Mouse (Mus musculus): ENCODE data around the gene Lmf1. TPM values are rescaled to one million over a fixed set of nuclear protein-coding genes. Genes with fewer than 3 reads are reported as not detected.
A peak's percentile ranks its signal among the peaks of the same experiment; 100 is the strongest.

The Lmf1 gene
- polyA plus RNA-seq, 1 experiment from 2014 or later: 40.6 TPM

DNA sequence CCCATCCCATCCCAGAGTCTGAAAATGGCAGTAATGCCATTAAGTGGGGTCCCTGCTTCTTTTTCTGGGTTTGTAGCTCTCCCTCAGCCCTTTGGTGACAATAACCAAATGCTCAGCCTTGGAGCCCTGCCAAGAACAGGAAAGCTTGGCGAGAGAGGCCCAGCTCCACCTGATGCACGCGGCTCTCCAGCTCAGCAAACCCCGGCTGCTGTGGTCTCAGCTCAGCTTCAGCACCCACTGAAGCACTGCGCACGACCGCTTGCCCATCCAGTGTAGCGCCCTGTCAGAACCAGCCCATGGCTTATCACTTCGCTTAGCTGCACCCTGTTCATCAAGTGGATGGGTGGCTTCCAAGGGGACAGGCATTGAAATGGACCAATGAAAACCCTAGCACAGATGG, 31.3 kb downstream of the Lmf1 start:
- ATAC-seq: no peak

DNA sequence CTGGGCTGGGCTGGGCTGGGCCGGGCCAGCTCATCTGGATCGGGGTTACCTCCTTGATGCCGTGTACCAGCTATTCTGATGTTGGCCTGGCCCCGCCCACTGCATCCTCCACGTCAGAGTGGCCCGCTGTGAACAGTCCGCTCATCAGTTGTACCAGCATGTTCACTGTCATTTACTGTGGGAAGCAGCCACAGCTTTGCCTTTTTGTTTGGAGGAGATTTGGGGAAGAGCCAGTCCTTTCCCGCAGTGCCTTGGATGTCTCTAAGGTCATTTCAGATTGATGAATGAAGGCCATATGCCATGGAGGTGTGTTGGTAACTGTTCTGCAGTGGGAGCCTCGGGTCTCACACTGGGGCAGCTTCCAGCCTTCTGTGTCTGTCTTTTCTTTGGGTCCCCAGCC, 33.7 kb downstream of the Lmf1 start:
- WGBS: 74% methylated on average over 9 of the region's 9 CpGs
- Histone ChIP-seq H3K27me3 (replicated peaks; ENCODE audit: control insufficient read depth, insufficient read depth, low read length) (no peaks in the 10 kb centered on the region), H3K4me1 (ENCODE audit: control insufficient read depth, insufficient read depth, low read length) (peaks cover 11% of the 10 kb centered on the region), H3K4me2 (ENCODE audit: low read depth, low read length) (no peak overlapping the region), H3K36me3 (ENCODE audit: control insufficient read depth, insufficient read depth, low read length) (no peaks in the 10 kb centered on the region), H3K4me3 (ENCODE audit: low read length) (no peak overlapping the region), H3K27ac (ENCODE audit: low read length) (no peak overlapping the region), H3K9me3 (ENCODE audit: control insufficient read depth, low read length) (no peaks in the 10 kb centered on the region), H3K9ac (ENCODE audit: low read depth, low read length) (no peak overlapping the region)
- no peak for ATAC-seq

More for the DNA sequence above, 31.3 kb downstream of the Lmf1 start:
- Histone ChIP-seq H3K27me3 (replicated peaks; ENCODE audit: control insufficient read depth, insufficient read depth, low read length) (no peaks in the 10 kb centered on the region), H3K27ac (ENCODE audit: low read length) (no peak overlapping the region), H3K4me3 (ENCODE audit: low read length) (no peak overlapping the region), H3K9ac (ENCODE audit: low read depth, low read length) (peak overlapping the region; percentile 48; the same call in 1 of the 2 replicates), H3K36me3 (ENCODE audit: control insufficient read depth, insufficient read depth, low read length) (no peaks in the 10 kb centered on the region), H3K4me1 (ENCODE audit: control insufficient read depth, insufficient read depth, low read length) (peaks cover 11% of the 10 kb centered on the region), H3K4me2 (ENCODE audit: low read depth, low read length) (no peak overlapping the region), H3K9me3 (ENCODE audit: control insufficient read depth, low read length) (no peaks in the 10 kb centered on the region)
- WGBS: 38% methylated on average over 9 of the region's 9 CpGs

GRCm38 (mm10) chr17:25613323-25613722, 34.4 kb downstream of the Lmf1 start:
- Histone ChIP-seq H3K9ac (ENCODE audit: low read depth, low read length) (no peak overlapping the region), H3K27me3 (replicated peaks; ENCODE audit: control insufficient read depth, insufficient read depth, low read length) (no peaks in the 10 kb centered on the region), H3K36me3 (ENCODE audit: control insufficient read depth, insufficient read depth, low read length) (no peaks in the 10 kb centered on the region), H3K4me1 (ENCODE audit: control insufficient read depth, insufficient read depth, low read length) (peaks cover 11% of the 10 kb centered on the region), H3K4me2 (ENCODE audit: low read depth, low read length) (no peak overlapping the region), H3K4me3 (ENCODE audit: low read length) (no peak overlapping the region), H3K9me3 (ENCODE audit: control insufficient read depth, low read length) (no peaks in the 10 kb centered on the region), H3K27ac (ENCODE audit: low read length) (no peak overlapping the region)
- 96% methylated on average over 6 of the region's 6 CpGs for WGBS
- no peak for ATAC-seq

DNA sequence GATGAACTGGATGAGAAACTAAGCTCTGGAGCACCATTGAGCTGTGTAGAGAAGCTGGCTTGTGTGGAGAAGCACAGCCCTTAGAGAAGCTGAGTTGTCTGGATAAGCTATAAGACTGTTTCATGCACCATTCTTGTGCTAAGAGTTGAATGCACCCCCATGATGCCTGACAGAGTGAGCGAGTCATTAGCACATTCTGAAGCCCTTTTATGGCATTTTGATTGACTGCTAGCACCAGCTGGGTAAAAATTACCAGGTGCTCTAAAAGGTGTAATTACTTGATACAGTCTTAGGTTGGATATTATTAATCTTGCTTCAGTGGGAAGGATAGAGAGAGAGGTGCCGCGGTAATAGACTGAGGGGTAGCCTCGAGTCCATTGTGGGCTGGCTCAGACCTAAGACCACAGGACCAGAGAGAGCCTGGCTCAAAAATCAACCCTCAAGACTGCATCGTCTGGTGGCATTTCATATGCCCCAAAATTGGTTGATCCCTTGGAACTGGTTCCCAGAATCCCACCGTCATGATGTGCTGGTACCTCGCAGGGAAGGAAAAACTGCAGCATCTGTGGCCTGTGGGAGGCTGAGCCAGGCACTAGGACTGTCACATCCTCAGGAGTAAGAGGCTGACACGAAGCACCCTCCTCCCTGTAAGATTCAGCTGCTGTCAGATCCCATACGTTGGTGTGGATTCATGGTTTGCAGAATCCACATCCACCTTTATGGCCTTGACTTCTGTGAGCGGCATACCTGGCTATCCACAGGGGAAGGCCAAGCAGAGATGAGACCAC, 36.0 kb downstream of the Lmf1 start:
- H3K4me3 ChIP-seq (ENCODE audit: low read length): no peak overlapping the region
- ATAC-seq: no peak
- WGBS: 90% methylated on average over 10 of the region's 10 CpGs
- no peak overlapping the region for H3K27ac ChIP-seq (ENCODE audit: low read length)
- no peak overlapping the region for H3K4me2 ChIP-seq (ENCODE audit: low read depth, low read length)
- peaks cover 9% of the 10 kb centered on the region for H3K4me1 ChIP-seq (ENCODE audit: control insufficient read depth, insufficient read depth, low read length)
- H3K9me3 ChIP-seq (ENCODE audit: control insufficient read depth, low read length): no peaks in the 10 kb centered on the region
- H3K36me3 ChIP-seq (ENCODE audit: control insufficient read depth, insufficient read depth, low read length): no peaks in the 10 kb centered on the region
- H3K9ac ChIP-seq (ENCODE audit: low read depth, low read length): no peak overlapping the region
- H3K27me3 ChIP-seq (replicated peaks; ENCODE audit: control insufficient read depth, insufficient read depth, low read length): no peaks in the 10 kb centered on the region

DNA sequence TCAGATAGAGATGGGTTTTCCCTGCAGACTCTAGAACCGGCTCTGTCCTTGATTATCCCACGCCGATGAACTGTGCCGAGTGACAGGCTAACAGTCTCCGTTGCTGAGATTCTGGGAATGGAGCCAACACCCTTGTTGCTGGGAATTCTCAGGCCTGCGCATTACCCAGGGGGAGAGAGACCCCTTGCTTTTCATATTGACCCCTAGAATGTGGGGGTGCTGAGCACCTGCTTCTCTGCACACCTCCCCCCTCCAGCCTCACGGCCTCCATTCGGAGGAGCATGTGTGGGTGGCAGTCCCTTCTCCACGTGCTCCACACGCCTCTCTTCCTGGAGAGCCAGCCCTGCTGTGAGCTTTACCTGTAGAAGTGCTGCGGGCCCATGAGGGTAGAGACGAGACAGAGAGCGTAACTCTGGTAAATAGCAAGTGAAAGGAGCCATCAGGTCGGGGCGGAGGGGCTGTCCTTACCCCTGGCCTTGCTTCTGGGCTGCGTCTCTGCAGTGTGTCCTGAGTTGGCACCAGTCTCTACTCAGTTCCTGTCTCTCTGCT, 39.7 kb downstream of the Lmf1 start:
- peak; percentile 50 for ATAC-seq
- 51% methylated on average over 16 of the region's 16 CpGs for WGBS
- H3K36me3 ChIP-seq (ENCODE audit: control insufficient read depth, insufficient read depth, low read length): no peaks in the 10 kb centered on the region
- peaks cover 5% of the 10 kb centered on the region for H3K4me1 ChIP-seq (ENCODE audit: control insufficient read depth, insufficient read depth, low read length)
- no peak overlapping the region for H3K4me3 ChIP-seq (ENCODE audit: low read length)
- no peaks in the 10 kb centered on the region for H3K27me3 ChIP-seq (replicated peaks; ENCODE audit: control insufficient read depth, insufficient read depth, low read length)
- H3K9me3 ChIP-seq (ENCODE audit: control insufficient read depth, low read length): no peaks in the 10 kb centered on the region
- H3K27ac ChIP-seq (ENCODE audit: low read length): 0 out of 2 replicates have a peak overlapping the region, but pooled peaks have one; percentile 27
- H3K9ac ChIP-seq (ENCODE audit: low read depth, low read length): no peak overlapping the region
- H3K4me2 ChIP-seq (ENCODE audit: low read depth, low read length): no peak overlapping the region

DNA sequence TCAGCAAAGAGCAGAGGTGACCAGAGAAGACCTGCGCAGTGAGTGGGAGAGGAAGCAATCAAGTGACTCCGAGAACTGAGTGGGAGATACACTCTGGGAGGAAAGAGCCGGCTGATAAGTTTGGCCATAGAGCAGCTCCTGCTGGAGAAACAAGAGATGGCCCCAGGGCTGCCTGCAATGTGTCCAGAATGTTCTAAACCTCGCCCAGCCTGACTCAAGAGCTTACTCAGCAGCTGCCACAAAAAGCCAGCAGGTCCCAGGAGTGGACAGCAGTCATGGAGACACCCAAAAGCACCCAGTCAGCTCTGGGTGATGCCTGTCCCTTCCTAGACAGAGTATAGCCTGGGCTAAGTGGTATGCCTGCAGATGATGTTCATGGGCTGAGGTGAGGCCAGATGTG, 44.6 kb downstream of the Lmf1 start:
- Histone ChIP-seq H3K4me1 (ENCODE audit: control insufficient read depth, insufficient read depth, low read length) (peaks cover 3% of the 10 kb centered on the region), H3K9me3 (ENCODE audit: control insufficient read depth, low read length) (no peaks in the 10 kb centered on the region), H3K36me3 (ENCODE audit: control insufficient read depth, insufficient read depth, low read length) (no peaks in the 10 kb centered on the region), H3K4me3 (ENCODE audit: low read length) (no peak overlapping the region), H3K27me3 (replicated peaks; ENCODE audit: control insufficient read depth, insufficient read depth, low read length) (no peaks in the 10 kb centered on the region), H3K9ac (ENCODE audit: low read depth, low read length) (no peak overlapping the region), H3K27ac (ENCODE audit: low read length) (no peak overlapping the region), H3K4me2 (ENCODE audit: low read depth, low read length) (no peak overlapping the region)
- 89% methylated on average over 4 of the region's 4 CpGs for WGBS
- no peak for ATAC-seq

DNA sequence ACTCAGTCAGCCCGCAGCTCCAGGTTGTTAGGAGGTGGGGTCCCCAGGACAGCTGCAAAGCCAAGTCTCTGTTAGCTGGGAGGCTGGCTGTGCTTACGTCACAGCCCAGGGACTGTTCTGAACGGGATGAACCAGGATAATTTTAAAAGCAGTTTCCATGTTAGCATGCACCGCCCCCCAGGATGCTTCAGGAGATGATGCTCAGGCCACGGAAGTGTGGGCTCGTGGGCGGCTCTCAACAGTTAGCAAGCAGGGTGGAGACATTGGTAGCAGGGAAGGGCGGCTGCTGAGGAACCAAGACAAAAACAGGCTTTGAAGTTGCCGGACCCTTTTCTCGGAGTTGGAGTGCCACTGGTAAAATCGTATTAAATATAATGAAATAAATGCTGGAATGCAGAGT, 45.0 kb downstream of the Lmf1 start:
- no peaks in the 10 kb centered on the region for H3K27me3 ChIP-seq (replicated peaks; ENCODE audit: control insufficient read depth, insufficient read depth, low read length)
- no peak overlapping the region for H3K9ac ChIP-seq (ENCODE audit: low read depth, low read length)
- no peaks in the 10 kb centered on the region for H3K4me1 ChIP-seq (ENCODE audit: control insufficient read depth, insufficient read depth, low read length)
- H3K9me3 ChIP-seq (ENCODE audit: control insufficient read depth, low read length): no peaks in the 10 kb centered on the region
- H3K27ac ChIP-seq (ENCODE audit: low read length): no peak overlapping the region
- no peak overlapping the region for H3K4me2 ChIP-seq (ENCODE audit: low read depth, low read length)
- ATAC-seq: no peak
- 72% methylated on average over 11 of the region's 11 CpGs for WGBS
- no peaks in the 10 kb centered on the region for H3K36me3 ChIP-seq (ENCODE audit: control insufficient read depth, insufficient read depth, low read length)
- H3K4me3 ChIP-seq (ENCODE audit: low read length): no peak overlapping the region

DNA sequence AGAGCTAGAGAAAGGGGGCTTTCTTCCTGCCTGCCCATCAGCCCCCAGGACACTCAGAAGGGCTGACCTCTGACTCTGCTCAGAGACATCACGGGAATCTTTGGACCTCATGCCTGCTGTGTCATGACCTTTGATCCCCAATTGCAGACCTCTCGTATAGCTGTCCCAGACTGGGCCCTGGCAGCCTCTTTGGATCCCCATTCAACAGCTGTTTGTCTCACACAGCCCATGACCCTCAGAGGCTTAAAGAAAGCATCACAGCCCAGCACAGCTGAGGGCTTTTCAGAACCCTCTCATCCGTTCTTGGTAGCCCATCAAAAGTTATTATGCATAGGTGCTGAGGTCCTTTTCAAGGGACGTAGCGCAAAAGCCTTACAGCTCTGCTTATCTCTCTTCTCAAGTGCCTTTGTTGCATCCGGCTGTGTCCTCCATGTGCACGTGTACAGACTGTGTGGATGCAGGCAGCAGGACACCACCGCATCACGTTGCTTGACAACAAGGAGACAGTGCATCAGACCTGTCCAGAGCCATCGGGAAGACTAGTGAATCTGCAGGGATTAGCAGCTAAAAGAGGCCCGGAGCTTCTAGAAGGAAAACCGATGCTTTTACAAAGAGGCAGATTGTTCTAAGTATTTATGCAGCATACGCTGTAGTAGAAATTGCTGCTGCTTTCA, 45.7 kb downstream of the Lmf1 start:
- WGBS: 67% methylated on average over 13 of the region's 13 CpGs
- Histone ChIP-seq H3K27ac (ENCODE audit: low read length) (no peak overlapping the region), H3K4me1 (ENCODE audit: control insufficient read depth, insufficient read depth, low read length) (no peaks in the 10 kb centered on the region), H3K4me3 (ENCODE audit: low read length) (no peak overlapping the region), H3K36me3 (ENCODE audit: control insufficient read depth, insufficient read depth, low read length) (no peaks in the 10 kb centered on the region), H3K9ac (ENCODE audit: low read depth, low read length) (no peak overlapping the region), H3K27me3 (replicated peaks; ENCODE audit: control insufficient read depth, insufficient read depth, low read length) (no peaks in the 10 kb centered on the region), H3K4me2 (ENCODE audit: low read depth, low read length) (no peak overlapping the region), H3K9me3 (ENCODE audit: control insufficient read depth, low read length) (no peaks in the 10 kb centered on the region)
- ATAC-seq: no peak

- Histone ChIP-seq H3K4me3 (ENCODE audit: low read length) (no peak overlapping the region), H3K9ac (ENCODE audit: low read depth, low read length) (no peak overlapping the region), H3K9me3 (ENCODE audit: control insufficient read depth, low read length) (no peaks in the 10 kb centered on the region), H3K27me3 (replicated peaks; ENCODE audit: control insufficient read depth, insufficient read depth, low read length) (no peaks in the 10 kb centered on the region), H3K27ac (ENCODE audit: low read length) (no peak overlapping the region), H3K4me1 (ENCODE audit: control insufficient read depth, insufficient read depth, low read length) (no peaks in the 10 kb centered on the region), H3K36me3 (ENCODE audit: control insufficient read depth, insufficient read depth, low read length) (no peaks in the 10 kb centered on the region), H3K4me2 (ENCODE audit: low read depth, low read length) (no peak overlapping the region)
- 75% methylated on average over 7 of the region's 7 CpGs for WGBS
- no peak for ATAC-seq
Observed at GRCm38 (mm10) chr17:25625282-25625681, 46.4 kb downstream of the Lmf1 start.
